Mouse (Mus musculus) cerebellum, adult 2 months (tissue): ENCODE data around the gene Amy2a5.

Source experiments
- CTCF ChIP-seq: fragments of 200-500 bp; IDR thresholded peaks from 2 replicates; pipeline ENCODE4 v1.5.1; 2011; ENCODE audit warnings: low read depth, mild to moderate bottlenecking, control low read depth, low read length, moderate library complexity, borderline replicate concordance; ENCODE audit not compliant: insufficient read depth
- POLR2A ChIP-seq: fragments of 200-500 bp; IDR thresholded peaks from 2 replicates; pipeline ENCODE4 v1.6.1; 2011; ENCODE audit warnings: low read length, control low read depth, borderline replicate concordance; ENCODE audit not compliant: insufficient read depth

- no peak for TF ChIP-seq POLR2A
- TF ChIP-seq CTCF: no peak
Measured at GRCm38 (mm10) chr3:113227115-113227514, 31.5 kb downstream of the Amy2a5 start.
